Mouse (Mus musculus) neural tube, embryonic 11.5 days (tissue): ENCODE results near the gene Arhgap6. TPM values are rescaled to one million over a fixed set of nuclear protein-coding genes. Genes with fewer than 3 reads are reported as not detected.
"Not testable (repeated sequence)": the region's sequence is repeated elsewhere in the genome, so short reads cannot be mapped to it uniquely, and the experiment has no call there.

Experiments used
- ATAC-seq: fragments of 200-750 bp; cut with Nextera tagmentation; 2 replicates; pipeline ENCODE4 v1.8.0; 2017; ENCODE audit warnings: moderate number of reproducible peaks, mild to moderate bottlenecking, moderate TSS enrichment, moderate library complexity; ENCODE audit not compliant: insufficient read depth, low FRiP score, low TSS enrichment
- DNase-seq: peaks from one replicate; pipeline ENCODE4 v3.0.0-alpha.2; 2015; ENCODE audit warnings: low spot score
- H3K27ac ChIP-seq: fragments of 300-500 bp; sonication (generic); 2 replicates; pipeline ENCODE4 v1.5.1; 2014; ENCODE audit warnings: low read depth, mild to moderate bottlenecking, low read length
- H3K27me3 ChIP-seq: fragments of 300-500 bp; sonication (generic); 2 replicates; pipeline ENCODE4 v1.6.1; 2014; ENCODE audit warnings: mild to moderate bottlenecking, low read length, mixed read lengths; ENCODE audit not compliant: control insufficient read depth, insufficient read depth
- H3K36me3 ChIP-seq: fragments of 300-500 bp; sonication (generic); 2 replicates; pipeline ENCODE4 v1.6.1; 2014; ENCODE audit warnings: mild to moderate bottlenecking, low read length, moderate library complexity, mixed read lengths; ENCODE audit not compliant: control insufficient read depth, insufficient read depth
- H3K4me1 ChIP-seq: fragments of 300-500 bp; sonication (generic); 2 replicates; pipeline ENCODE4 v1.6.1; 2014; ENCODE audit warnings: low read length, mixed read lengths; ENCODE audit not compliant: control insufficient read depth, insufficient read depth
- H3K4me2 ChIP-seq: fragments of 300-500 bp; sonication (generic); 2 replicates; pipeline ENCODE4 v1.6.1; 2014; ENCODE audit warnings: low read depth, mild to moderate bottlenecking, moderate library complexity
- H3K4me3 ChIP-seq: fragments of 300-500 bp; sonication (generic); 2 replicates; pipeline ENCODE4 v1.5.1; 2014; ENCODE audit warnings: low read depth, low read length
- H3K9ac ChIP-seq: fragments of 300-500 bp; sonication (generic); 2 replicates; pipeline ENCODE4 v1.6.1; 2014; ENCODE audit warnings: mild to moderate bottlenecking, low read length
- H3K9me3 ChIP-seq: fragments of 300-500 bp; sonication (generic); 2 replicates; pipeline ENCODE4 v1.6.1; 2016; ENCODE audit warnings: low read length; ENCODE audit not compliant: control insufficient read depth
- WGBS: fragments of 180-500 bp; shearing (Covaris S2); extraction: QIAGEN DNeasy Blood & Tissue Kit; methylation state at CpG from one replicate; pipeline ENCODE4 v1.1.7; 2014; 5-methylcytosine and 5-hydroxymethylcytosine counted together
- polyA plus RNA-seq: library from polyadenylated mRNA; unstranded; fragments of >200 nt; fragmentation: Nextera tagmentation; extraction: Ambion mirVana; gene quantifications from 2 replicates; pipeline ENCODE4 v1.2.1, GENCODE M21; 2014

Arhgap6 gene
- polyA plus RNA-seq, 1 experiment from 2014 or later: 1.8 TPM

GRCm38 (mm10) chrX:169319945-169320667 lies 525.2 kb downstream of the Arhgap6 start, which contains the start of gene Hccs:
Gene Hccs (minus strand): TSS chrX:169320372.
- no peaks in the 10 kb centered on the region for H3K36me3 ChIP-seq
- H3K4me3 ChIP-seq: peak within 1 kb of the TSS; percentile 50
- H3K9me3 ChIP-seq: no peaks in the 10 kb centered on the region
- peak; percentile 98 for ATAC-seq
- no peaks in the 10 kb centered on the region for H3K27me3 ChIP-seq
- no peaks in the 10 kb centered on the region; the same call in 1 of the 2 replicates for H3K4me1 ChIP-seq
- peak; percentile 88 for DNase-seq
- peak within 1 kb of the TSS; percentile 69 for H3K9ac ChIP-seq
- H3K27ac ChIP-seq: peak within 1 kb of the TSS; percentile 63
- WGBS: 14% methylated on average over 80 of the region's 97 CpGs
- peak within 1 kb of the TSS; percentile 44 for H3K4me2 ChIP-seq

- 40% methylated on average over 15 of the region's 15 CpGs for WGBS
- ATAC-seq, H3K9ac ChIP-seq, H3K27ac ChIP-seq, H3K36me3 ChIP-seq, DNase-seq, H3K4me1 ChIP-seq, H3K27me3 ChIP-seq, H3K9me3 ChIP-seq: not testable (repeated sequence)
- peak overlapping the region; percentile 14; the same call in 1 of the 2 replicates for H3K4me2 ChIP-seq
- peak overlapping the region; percentile 50 for H3K4me3 ChIP-seq
These were observed 525.7 kb downstream of the Arhgap6 start for GRCm38 (mm10) chrX:169320668-169321005.

- ATAC-seq: no peak
- Histone ChIP-seq H3K36me3 (no peaks in the 10 kb centered on the region), H3K9me3 (no peaks in the 10 kb centered on the region), H3K27ac (no peak overlapping the region), H3K27me3 (no peaks in the 10 kb centered on the region), H3K9ac (no peak overlapping the region), H3K4me3 (no peak overlapping the region), H3K4me2 (no peak overlapping the region), H3K4me1 (no peaks in the 10 kb centered on the region)
- no peak for DNase-seq
- WGBS: 87% methylated on average over 3 of the region's 3 CpGs
These were observed 531.2 kb downstream of the Arhgap6 start for GRCm38 (mm10) chrX:169325929-169326595.

- Histone ChIP-seq H3K4me3 (no peak overlapping the region), H3K4me2 (no peak overlapping the region), H3K27me3 (no peaks in the 10 kb centered on the region), H3K27ac (no peak overlapping the region), H3K9me3 (no peaks in the 10 kb centered on the region), H3K4me1 (no peaks in the 10 kb centered on the region), H3K36me3 (no peaks in the 10 kb centered on the region), H3K9ac (no peak overlapping the region)
- DNase-seq (peak; percentile 21), ATAC-seq (no peak)
- WGBS: 37% methylated on average over 3 of the region's 3 CpGs
These were observed 537.4 kb downstream of the Arhgap6 start for GRCm38 (mm10) chrX:169332264-169332663.

GRCm38 (mm10) chrX:169337559-169337958 lies 542.7 kb downstream of the Arhgap6 start:
- Histone ChIP-seq H3K36me3 (no peaks in the 10 kb centered on the region), H3K4me1 (no peaks in the 10 kb centered on the region), H3K9me3 (no peaks in the 10 kb centered on the region), H3K27ac (no peak overlapping the region), H3K4me3 (no peak overlapping the region), H3K4me2 (no peak overlapping the region), H3K9ac (no peak overlapping the region), H3K27me3 (no peaks in the 10 kb centered on the region)
- ATAC-seq: no peak
- no peak for DNase-seq

GRCm38 (mm10) chrX:169338213-169338612 lies 543.3 kb downstream of the Arhgap6 start:
- Histone ChIP-seq H3K4me2 (no peak overlapping the region), H3K9ac (no peak overlapping the region), H3K36me3 (no peaks in the 10 kb centered on the region), H3K4me3 (no peak overlapping the region), H3K4me1 (no peaks in the 10 kb centered on the region), H3K27ac (no peak overlapping the region), H3K27me3 (no peaks in the 10 kb centered on the region), H3K9me3 (no peaks in the 10 kb centered on the region)
- DNase-seq (no peak), ATAC-seq (no peak)
- 77% methylated on average over 3 of the region's 3 CpGs for WGBS

Other genes starting within 250 kb of the Arhgap6 start
- gene Frmpd4, start 217.9 kb upstream of the Arhgap6 start, polyA plus RNA-seq: 0.04 and 0.19 TPM in 2 replicates
- 34.9 and 36.3 TPM in 2 replicates for gene Msl3, start 121.2 kb upstream of the Arhgap6 start, polyA plus RNA-seq